9 mouse cellular contexts compared by ENCODE assay signal in the genomic region with DNA sequence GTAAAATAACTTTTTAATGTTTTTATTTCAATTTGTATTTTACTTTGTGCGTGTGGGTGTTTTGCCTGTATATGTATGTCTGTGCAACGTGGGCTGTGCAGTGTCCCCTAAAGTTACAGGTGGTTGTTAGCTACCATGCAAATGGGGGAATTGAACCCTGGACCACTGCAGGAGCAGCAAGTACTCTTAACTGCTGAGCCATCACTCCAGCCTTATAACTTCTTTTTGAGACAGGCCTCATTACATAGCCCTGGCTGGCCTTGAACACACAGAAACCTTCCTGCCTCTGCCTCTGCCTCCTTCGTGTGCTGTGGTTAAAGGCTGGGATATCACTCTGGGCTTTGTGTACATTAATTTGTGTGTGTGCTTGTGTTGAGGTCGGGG. TPM values are rescaled to one million over a fixed set of nuclear protein-coding genes. Genes with fewer than 3 reads are reported as not detected.
DNase-seq lines count a peak whose midpoint lies in the region; ATAC-seq and TF ChIP-seq lines count a peak whose summit lies in the region.
"Had no signal": no experiment of that assay in that cellular context is flagged by ENCODE, and none has a peak within 500 bp of the region (broad histone marks: within the 10 kb centered on the region; RNA-seq: fewer than 3 reads in every experiment).

No protein-coding gene starts in this region.

- peak overlapping the region; percentile 83 for H3K4me2 ChIP-seq in heart, embryonic 14.5 days (ENCODE audit: low read length)
- H3K4me2 ChIP-seq in forebrain, embryonic 14.5 days (ENCODE audit: low read length) = peak overlapping the region; percentile 85
- peak overlapping the region; percentile 77 for H3K4me2 ChIP-seq in liver, postnatal 0 days (ENCODE audit: low read depth, low read length)

- peaks cover 9 to 22% of the 10 kb centered on the region in 2 experiments for H3K4me1 ChIP-seq in heart, embryonic 14.5 days (ENCODE audit: control insufficient read depth in 2 of 2, insufficient read depth in 2 of 2, low read length in 2 of 2)
- peaks cover 7 to 11% of the 10 kb centered on the region in 2 experiments; a peak in 3 of 4 replicates for H3K4me1 ChIP-seq in ES-E14 (ENCODE audit: control insufficient read depth in 2 of 2, insufficient read depth in 2 of 2, low read length in 2 of 2, poor library complexity in 1 of 2)
- H3K4me1 ChIP-seq in forebrain, embryonic 14.5 days (ENCODE audit: control insufficient read depth, insufficient read depth, low read length) = peaks cover 13% of the 10 kb centered on the region
- peaks cover 34% of the 10 kb centered on the region for H3K4me1 ChIP-seq in liver, postnatal 0 days (ENCODE audit: insufficient read depth)

- peaks cover 18% of the 10 kb centered on the region for H3K27me3 ChIP-seq in heart, embryonic 14.5 days (ENCODE audit: control insufficient read depth, insufficient read depth, low read length)
- peaks cover 24% of the 10 kb centered on the region for H3K27me3 ChIP-seq in forebrain, embryonic 14.5 days (replicated peaks; ENCODE audit: control insufficient read depth, insufficient read depth, low read length)
- peaks cover 20% of the 10 kb centered on the region for H3K27me3 ChIP-seq in liver, postnatal 0 days (ENCODE audit: insufficient read depth, low read length)

- TF ChIP-seq CTCF in liver, postnatal 0 days (IDR thresholded peaks at IDR 0.05; ENCODE audit: low read depth) = no peak

- H3K9ac ChIP-seq in heart, embryonic 14.5 days (ENCODE audit: low read length) = peak overlapping the region; percentile 98
- peak overlapping the region; percentile 91 for H3K9ac ChIP-seq in ES-E14 (ENCODE audit: insufficient read depth, low read depth, low read length, poor library complexity, severe bottlenecking)
- peak overlapping the region; percentile 98 for H3K9ac ChIP-seq in forebrain, embryonic 14.5 days (ENCODE audit: low read length)
- peak overlapping the region; percentile 94 for H3K9ac ChIP-seq in liver, postnatal 0 days (replicated peaks)

- H3K9me3 ChIP-seq in heart, embryonic 14.5 days (ENCODE audit: control insufficient read depth, low read length) = 0 out of 2 replicates have a peak, but pooled peaks cover 2% of the 10 kb centered on the region
- no peaks in the 10 kb centered on the region for H3K9me3 ChIP-seq in ES-E14 (ENCODE audit: control insufficient read depth, insufficient read depth, low read depth, low read length)
- no peaks in the 10 kb centered on the region for H3K9me3 ChIP-seq in forebrain, embryonic 14.5 days (replicated peaks; ENCODE audit: control insufficient read depth, low read length)
- H3K9me3 ChIP-seq in liver, postnatal 0 days (ENCODE audit: low read length) = no peaks in the 10 kb centered on the region

- 37% methylated on average over 4 of the region's 4 CpGs for WGBS in heart, embryonic 14.5 days
- WGBS in forebrain, embryonic 14.5 days = 34% methylated on average over 4 of the region's 4 CpGs
- 23% methylated on average over 4 of the region's 4 CpGs for WGBS in liver, postnatal 0 days (ENCODE audit: insufficient replicate concordance)

- peak overlapping the region; percentile 71 to 85 for H3K4me3 ChIP-seq in heart, embryonic 14.5 days (ENCODE audit: control insufficient read depth in 1 of 2, insufficient read depth in 1 of 2, low read depth in 1 of 2, low read length in 2 of 2)
- H3K4me3 ChIP-seq in ES-E14 (ENCODE audit: insufficient read depth in 1 of 2, low read depth in 1 of 2, low read length in 2 of 2, poor library complexity in 1 of 2, severe bottlenecking in 1 of 2) = peak overlapping the region; percentile 89 to 90
- peak overlapping the region; percentile 89 for H3K4me3 ChIP-seq in forebrain, embryonic 14.5 days (ENCODE audit: low read depth, low read length)
- H3K4me3 ChIP-seq in liver, postnatal 0 days (ENCODE audit: low read depth, low read length) = peak overlapping the region; percentile 86

- DNase-seq in heart, postnatal 36 days = no peak
- no peak for DNase-seq in ES-E14 (ENCODE audit: low read depth, low spot score)
- no peak for DNase-seq in forebrain, embryonic 14.5 days (ENCODE audit: low spot score)
- DNase-seq in liver, postnatal 0 days = no peak
- no peak for DNase-seq in layer of hippocampus, adult 11-12 months (ENCODE audit: low spot score)
- DNase-seq in layer of hippocampus, adult 9-11 months = no peak
- no peak for DNase-seq in spleen, postnatal 4 days (ENCODE audit: low spot score in 2 of 2)

- in situ Hi-C loops in ES-E14 (cut with MboI; ENCODE audit: low sequenced_read_pairs in 2 of 2, unreplicated experiment in 2 of 2) = no loop called here

- no peak for TF ChIP-seq EP300 in liver, postnatal 0 days (IDR thresholded peaks at IDR 0.05; ENCODE audit: low read depth)

- no peak for ATAC-seq in heart, embryonic 14.5 days (ENCODE audit: insufficient number of reproducible peaks, insufficient read depth, low FRiP score, low read depth)
- no peak for ATAC-seq in forebrain, embryonic 14.5 days
- ATAC-seq in liver, postnatal 0 days = no peak

- peaks cover 24% of the 10 kb centered on the region for H3K36me3 ChIP-seq in heart, embryonic 14.5 days (ENCODE audit: control insufficient read depth, insufficient read depth, low read length)
- peaks cover 7% of the 10 kb centered on the region; the same call in 1 of the 2 replicates for H3K36me3 ChIP-seq in ES-E14 (ENCODE audit: control insufficient read depth, insufficient read depth, low read length, poor library complexity, severe bottlenecking)
- H3K36me3 ChIP-seq in forebrain, embryonic 14.5 days (ENCODE audit: control insufficient read depth, insufficient read depth, low read length) = peaks cover 8% of the 10 kb centered on the region
- 0 out of 2 replicates have a peak, but pooled peaks cover 7% of the 10 kb centered on the region for H3K36me3 ChIP-seq in liver, postnatal 0 days (replicated peaks; ENCODE audit: insufficient read depth, low read length)

- peak overlapping the region in 1 of 2 experiments; percentile 96; a peak in 3 of 4 replicates for H3K27ac ChIP-seq in heart, embryonic 14.5 days (replicated peaks in 1 of 2; ENCODE audit: control insufficient read depth in 1 of 2, insufficient read depth in 1 of 2, low read depth in 2 of 2, low read length in 2 of 2)
- no peak overlapping the region for H3K27ac ChIP-seq in ES-E14 (ENCODE audit: insufficient read depth, low read depth, low read length, poor library complexity, severe bottlenecking)
- 0 out of 2 replicates have a peak overlapping the region, but pooled peaks have one; percentile 81 for H3K27ac ChIP-seq in forebrain, embryonic 14.5 days (ENCODE audit: low read depth, low read length)
- H3K27ac ChIP-seq in liver, postnatal 0 days (ENCODE audit: low read depth) = peak overlapping the region; percentile 97

- intact Hi-C loops in heart, postnatal 36 days (cut with DNase I) = loop anchor here (2.0 kb wide), 2 partner anchors 25 to 51 kb away; partner anchors contain the start of genes Atg4d and Cdkn2d

TF ChIP-seq in ES-E14, 5 proteins besides CTCF, POLR2A, EP300 and RAD21:
- TF ChIP-seq ZNF384 (IDR thresholded peaks at IDR 0.05; ENCODE audit: low read depth, low read length) (no peak), CHD2 (IDR thresholded peaks at IDR 0.05; ENCODE audit: low read depth, low read length) (no peak), HCFC1 (IDR thresholded peaks at IDR 0.05; ENCODE audit: borderline replicate concordance, insufficient read depth, low read length) (no peak), ZC3H11A (IDR thresholded peaks at IDR 0.05; ENCODE audit: borderline replicate concordance, low read depth, low read length) (no peak)

RNA-seq across cellular contexts. Expression of gene Keap1, which starts 0.3 kb away (rescaled TPM):
- 31.5 and 32.3 TPM in 2 replicates for polyA plus RNA-seq in heart, embryonic 14.5 days (2014; fragmentation: Nextera tagmentation; extraction: Ambion mirVana)
- total RNA-seq in heart, postnatal 36 days (2021) = 10 to 100 TPM; 41.9 to 43.1 TPM
- 23.3 and 27.4 TPM in 2 replicates for total RNA-seq in ES-E14 (2012; rRNA removed)
- polyA plus RNA-seq in forebrain, embryonic 14.5 days (2014; fragmentation: Nextera tagmentation; extraction: Ambion mirVana) = 34.7 and 39.1 TPM in 2 replicates
- polyA plus RNA-seq in liver, postnatal 0 days (2015; fragmentation: Nextera tagmentation; extraction: Ambion mirVana) = 22.9 and 26.5 TPM in 2 replicates

RNA-seq across cellular contexts. Expression of gene S1pr5, which starts 8.8 kb away (rescaled TPM):
- 0.18 and 0.26 TPM in 2 replicates for polyA plus RNA-seq in heart, embryonic 14.5 days (2014; fragmentation: Nextera tagmentation; extraction: Ambion mirVana)
- total RNA-seq in heart, postnatal 36 days (2021) = 1 to 10 TPM in 1 of 2 experiments, under 1 TPM in 1; 0.69 to 1.1 TPM
- 0.27 and 0.53 TPM in 2 replicates for total RNA-seq in ES-E14 (2012; rRNA removed)
- polyA plus RNA-seq in forebrain, embryonic 14.5 days (2014; fragmentation: Nextera tagmentation; extraction: Ambion mirVana) = 0.94 and 1.4 TPM in 2 replicates
- polyA plus RNA-seq in liver, postnatal 0 days (2015; fragmentation: Nextera tagmentation; extraction: Ambion mirVana) = 0.08 and 0.17 TPM in 2 replicates
- polyA plus RNA-seq: Patski had no signal

RNA-seq across cellular contexts. Expression of gene Atg4d, which starts 25.6 kb away (rescaled TPM):
- 47.2 and 51.4 TPM in 2 replicates for polyA plus RNA-seq in heart, embryonic 14.5 days (2014; fragmentation: Nextera tagmentation; extraction: Ambion mirVana)
- total RNA-seq in heart, postnatal 36 days (2021) = 10 to 100 TPM; 78.0 to 99.6 TPM
- 23.8 and 32.7 TPM in 2 replicates for total RNA-seq in ES-E14 (2012; rRNA removed)
- 45.7 and 53.1 TPM in 2 replicates for polyA plus RNA-seq in forebrain, embryonic 14.5 days (2014; fragmentation: Nextera tagmentation; extraction: Ambion mirVana)
- 49.3 and 51.2 TPM in 2 replicates for polyA plus RNA-seq in liver, postnatal 0 days (2015; fragmentation: Nextera tagmentation; extraction: Ambion mirVana)

RNA-seq across cellular contexts. Expression of gene Kri1, which starts 48.3 kb away (rescaled TPM):
- polyA plus RNA-seq in heart, embryonic 14.5 days (2014; fragmentation: Nextera tagmentation; extraction: Ambion mirVana) = 7.6 and 12.6 TPM in 2 replicates
- 10 to 100 TPM; 16.5 to 18.0 TPM for total RNA-seq in heart, postnatal 36 days (2021)
- total RNA-seq in ES-E14 (2012; rRNA removed) = 81.6 and 108 TPM in 2 replicates
- polyA plus RNA-seq in forebrain, embryonic 14.5 days (2014; fragmentation: Nextera tagmentation; extraction: Ambion mirVana) = 9.8 and 14.6 TPM in 2 replicates
- polyA plus RNA-seq in liver, postnatal 0 days (2015; fragmentation: Nextera tagmentation; extraction: Ambion mirVana) = 4.7 and 5.3 TPM in 2 replicates

RNA-seq across cellular contexts. Expression of gene Cdkn2d, which starts 51.8 kb away (rescaled TPM):
- polyA plus RNA-seq in heart, embryonic 14.5 days (2014; fragmentation: Nextera tagmentation; extraction: Ambion mirVana) = 94.7 and 96.9 TPM in 2 replicates
- total RNA-seq in heart, postnatal 36 days (2021) = 10 to 100 TPM; 15.9 to 18.4 TPM
- 9.6 and 12.7 TPM in 2 replicates for total RNA-seq in ES-E14 (2012; rRNA removed)
- 101 and 107 TPM in 2 replicates for polyA plus RNA-seq in forebrain, embryonic 14.5 days (2014; fragmentation: Nextera tagmentation; extraction: Ambion mirVana)
- 74.3 and 76.6 TPM in 2 replicates for polyA plus RNA-seq in liver, postnatal 0 days (2015; fragmentation: Nextera tagmentation; extraction: Ambion mirVana)
